Mouse (Mus musculus) kidney, postnatal 14 days (tissue): ENCODE data around the gene E4f1.
"Not testable (repeated sequence)": the region's sequence is repeated elsewhere in the genome, so short reads cannot be mapped to it uniquely, and the experiment has no call there.

Experiments
- DNase-seq: peaks from one replicate; pipeline ENCODE4 v3.0.0; 2022; ENCODE audit warnings: mixed read lengths

Gene E4f1

DNA sequence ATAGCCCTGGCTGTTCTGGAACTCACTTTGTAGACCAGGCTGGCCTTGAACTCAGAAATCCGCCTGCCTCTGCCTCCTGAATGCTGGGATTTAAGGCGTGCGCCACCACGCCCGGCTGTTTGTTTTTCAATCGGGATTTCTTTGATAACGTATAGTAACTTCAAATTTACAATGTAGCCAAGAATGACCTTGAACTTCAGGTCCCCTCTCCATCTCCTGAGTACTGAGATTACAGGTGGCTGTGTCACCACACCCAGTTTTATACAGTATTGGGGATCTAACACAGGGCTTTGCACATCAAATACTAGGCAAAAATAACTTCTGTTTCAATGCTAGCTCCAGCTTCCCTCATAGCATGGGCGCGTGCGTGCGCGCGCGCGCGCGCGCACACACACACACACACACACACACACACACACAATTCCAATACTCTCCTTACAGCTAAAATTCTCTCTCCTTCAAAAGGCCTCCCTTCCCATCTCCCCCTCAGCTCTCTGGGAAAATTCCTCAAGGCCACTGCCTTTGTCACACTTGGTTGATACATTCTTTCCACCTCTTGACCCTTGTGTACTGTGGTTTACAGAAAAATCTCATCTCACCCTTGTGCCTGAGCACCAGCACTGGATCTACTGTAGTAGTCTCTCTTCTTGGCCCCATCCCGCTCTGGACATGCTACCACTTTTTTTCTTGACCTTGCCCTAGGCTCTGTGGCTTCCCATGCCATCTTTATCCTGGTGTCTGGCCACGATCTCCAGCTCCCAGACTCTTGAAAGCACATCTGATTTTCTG, 11.1 kb upstream of the E4f1 start:
- no peak for DNase-seq

DNA sequence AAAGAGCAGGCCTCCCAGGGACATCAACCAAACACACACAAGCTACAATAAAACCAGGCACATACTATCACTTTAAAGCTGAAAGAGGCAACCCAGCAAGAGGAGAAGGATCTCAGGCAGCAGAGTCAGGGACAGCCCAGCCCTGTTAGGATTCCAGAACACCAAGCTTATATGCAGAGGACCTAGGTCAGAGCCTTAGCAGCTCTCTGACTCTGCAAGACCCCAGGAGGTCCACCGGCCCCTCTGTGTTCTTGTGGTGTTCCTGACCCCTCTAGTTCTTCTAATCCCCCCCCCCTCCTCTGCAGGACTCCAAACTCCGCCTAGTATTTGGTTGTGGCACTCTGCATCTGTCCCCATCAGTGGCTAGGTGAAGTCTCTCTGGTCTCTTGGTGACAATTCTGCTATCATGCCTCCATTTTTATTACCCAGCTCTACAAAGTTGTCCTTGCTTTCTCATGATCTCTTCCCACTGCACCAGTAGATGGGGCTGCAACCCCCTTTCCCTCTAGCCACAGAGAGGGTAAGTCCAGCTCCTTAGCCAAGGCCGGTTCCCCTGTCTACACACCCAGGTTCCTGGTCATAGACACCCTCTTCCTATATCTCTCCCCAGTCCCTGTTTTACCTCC, 10.2 kb upstream of the E4f1 start:
- no peak for DNase-seq

GRCm38 (mm10) chr17:24479431-24479830, 9.3 kb upstream of the E4f1 start:
- no peak for DNase-seq

DNA sequence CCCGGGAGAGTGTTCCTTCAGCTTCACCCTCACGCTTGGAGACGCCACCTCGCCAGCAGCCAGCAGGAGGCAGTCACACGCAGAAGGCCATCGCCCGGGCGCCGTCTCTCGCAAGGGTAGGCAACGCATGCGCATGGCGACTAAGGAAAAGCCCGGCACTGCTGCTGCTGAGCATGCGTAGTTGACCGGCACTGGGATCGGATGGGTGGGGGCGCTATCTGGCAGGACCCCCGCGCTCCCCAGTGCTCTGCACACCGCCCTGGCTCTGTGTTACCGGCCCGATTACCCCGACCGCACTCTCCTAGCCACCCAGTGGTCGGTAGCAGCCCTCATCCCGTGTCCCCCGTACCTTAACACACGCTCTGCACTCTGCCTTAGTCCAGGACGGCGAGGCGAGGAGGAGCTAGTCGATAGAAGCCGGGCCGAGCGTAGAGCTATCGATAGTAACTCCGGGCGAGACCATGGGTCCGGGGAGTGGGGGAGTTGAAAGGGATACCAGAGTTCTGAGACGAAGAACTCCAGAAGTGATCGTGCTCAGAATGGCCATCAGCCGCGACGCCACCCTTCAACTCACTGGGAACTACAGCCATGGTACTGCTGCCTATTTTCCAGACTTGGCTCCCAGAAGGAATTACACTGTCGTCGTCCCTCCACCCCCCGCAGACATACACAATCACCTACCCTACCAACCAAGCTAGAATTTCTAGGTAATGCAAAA, 8.7 kb upstream of the E4f1 start, which contains the start of gene Mlst8:
Gene Mlst8 (minus strand): TSS at position 416 of the 718 bp plus-strand sequence.
- DNase-seq = peak; percentile 97

- peak; percentile 33 for DNase-seq
These were observed 8.0 kb upstream of the E4f1 start for GRCm38 (mm10) chr17:24477985-24478600.

- no peak for DNase-seq
These were observed 7.2 kb upstream of the E4f1 start for GRCm38 (mm10) chr17:24477053-24477984.

DNA sequence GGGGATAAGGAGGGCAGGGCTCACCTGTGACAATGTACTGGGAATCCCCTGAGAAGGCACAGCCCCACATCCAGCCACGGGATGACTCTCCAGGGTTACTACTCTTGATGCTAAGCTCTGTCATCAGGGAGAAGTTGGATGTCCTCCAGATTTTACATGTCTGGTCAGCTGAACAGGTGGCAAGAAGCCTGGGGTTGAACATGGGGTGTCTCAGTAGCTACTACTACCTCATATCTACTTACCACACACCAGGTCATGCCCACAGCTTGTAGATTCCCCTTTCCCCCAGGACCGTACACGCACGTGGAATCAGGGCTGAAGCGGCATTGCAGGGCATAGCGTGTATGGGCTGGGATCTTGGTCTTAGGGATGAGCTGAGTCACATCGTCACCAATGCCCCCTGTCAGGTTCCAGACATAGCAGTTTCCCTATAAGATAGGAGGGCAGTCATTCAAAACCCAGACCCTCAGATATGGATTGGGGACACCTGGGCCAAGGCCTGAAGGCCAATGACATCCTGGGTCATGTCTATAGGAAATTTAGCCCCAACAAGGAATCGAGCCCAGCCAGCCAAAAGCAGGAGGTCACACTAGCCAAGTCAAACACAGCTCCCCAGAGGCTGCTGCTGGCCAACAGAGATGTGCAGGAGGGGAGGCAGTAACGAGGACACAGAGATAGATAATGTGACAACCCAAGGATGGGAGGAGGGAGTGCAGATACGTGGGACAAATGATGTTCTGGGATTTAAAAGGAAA, 6.1 kb upstream of the E4f1 start:
- no peak for DNase-seq

- no peak for DNase-seq
These were observed 5.5 kb upstream of the E4f1 start for GRCm38 (mm10) chr17:24475586-24475985.

GRCm38 (mm10) chr17:24474557-24474956, 4.4 kb upstream of the E4f1 start:
- no peak for DNase-seq

- DNase-seq = no peak
These were observed 3.6 kb upstream of the E4f1 start, which contains the start of gene Bricd5 for GRCm38 (mm10) chr17:24473612-24474275. Gene Bricd5, plus strand, starts transcription at chr17:24473884.

DNA sequence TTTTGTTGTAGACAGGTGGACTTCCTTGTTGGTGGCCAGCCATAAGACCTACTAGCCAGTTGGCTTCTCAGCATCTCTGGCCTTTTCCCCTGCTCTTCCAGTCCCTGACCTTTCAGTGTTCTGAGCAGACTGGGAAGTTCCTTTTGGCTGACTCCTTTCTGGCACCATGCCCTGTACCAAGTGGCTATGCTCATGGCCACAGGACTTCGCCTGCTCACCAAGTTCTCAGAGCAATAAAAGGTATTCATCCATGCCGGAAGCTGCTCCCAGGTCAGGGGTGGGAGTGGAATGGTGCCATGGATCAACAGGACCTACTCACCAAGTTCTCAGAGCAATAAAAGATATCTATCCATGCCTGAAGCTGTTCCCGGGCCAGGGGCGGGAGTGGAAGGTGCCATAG, 2.4 kb upstream of the E4f1 start:
- peak; percentile 90 for DNase-seq

DNA sequence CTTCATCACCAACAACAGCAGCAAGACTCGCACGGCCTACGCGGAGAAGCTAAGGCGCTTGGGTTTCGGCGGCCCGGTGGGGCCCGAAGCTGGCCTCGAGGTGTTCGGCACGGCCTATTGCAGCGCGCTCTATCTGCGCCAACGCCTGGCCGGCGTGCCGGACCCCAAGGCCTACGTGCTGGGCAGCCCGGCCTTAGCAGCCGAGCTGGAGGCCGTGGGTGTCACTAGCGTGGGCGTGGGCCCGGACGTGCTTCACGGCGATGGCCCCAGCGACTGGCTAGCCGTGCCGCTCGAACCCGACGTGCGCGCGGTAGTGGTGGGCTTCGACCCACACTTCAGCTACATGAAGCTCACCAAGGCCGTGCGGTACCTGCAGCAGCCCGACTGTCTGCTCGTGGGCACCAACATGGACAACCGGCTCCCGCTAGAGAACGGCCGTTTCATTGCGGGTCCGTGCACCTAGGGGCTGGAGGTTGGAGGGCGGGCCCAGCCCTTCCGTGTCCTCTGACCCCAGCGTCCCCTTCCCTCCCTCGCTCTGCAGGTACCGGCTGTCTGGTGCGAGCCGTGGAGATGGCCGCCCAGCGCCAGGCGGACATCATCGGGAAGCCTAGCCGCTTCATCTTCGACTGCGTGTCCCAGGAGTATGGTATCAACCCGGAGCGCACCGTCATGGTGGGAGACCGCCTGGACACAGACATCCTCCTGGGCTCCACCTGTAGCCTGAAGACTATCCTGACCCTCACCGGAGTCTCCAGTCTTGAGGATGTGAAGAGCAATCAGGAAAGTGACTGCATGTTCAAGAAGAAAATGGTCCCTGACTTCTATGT, 801 bp upstream of the E4f1 start:
- DNase-seq = peak; percentile 54

DNA sequence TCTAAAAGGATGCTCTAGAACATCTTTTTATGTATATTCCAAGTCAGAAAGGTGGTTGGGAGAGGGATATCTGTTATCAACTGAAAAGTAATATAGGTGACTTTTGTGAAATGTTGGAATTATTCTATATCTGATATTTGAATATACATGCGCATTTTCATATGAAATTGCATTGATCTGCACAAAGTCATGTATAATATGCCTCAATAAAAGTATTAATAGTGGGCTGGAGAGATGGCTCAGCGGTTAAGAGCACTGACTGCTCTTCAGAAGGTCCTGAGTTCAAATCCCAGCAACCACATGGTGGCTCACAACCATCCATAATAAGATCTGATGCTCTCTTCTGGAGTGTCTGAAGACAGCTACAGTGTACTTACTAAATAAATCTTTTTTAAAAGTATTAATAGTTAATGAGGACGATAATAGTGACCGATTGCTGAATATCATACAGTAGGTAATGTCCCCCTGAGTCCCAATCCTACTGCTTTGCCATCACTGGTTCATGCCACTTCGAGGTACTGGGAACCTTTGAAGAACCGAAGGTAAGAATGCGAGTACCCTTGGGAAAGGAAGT, 690 bp downstream of the E4f1 start:
- no peak for DNase-seq

- DNase-seq = no peak
These were observed 1.4 kb downstream of the E4f1 start for GRCm38 (mm10) chr17:24468636-24469246.

DNA sequence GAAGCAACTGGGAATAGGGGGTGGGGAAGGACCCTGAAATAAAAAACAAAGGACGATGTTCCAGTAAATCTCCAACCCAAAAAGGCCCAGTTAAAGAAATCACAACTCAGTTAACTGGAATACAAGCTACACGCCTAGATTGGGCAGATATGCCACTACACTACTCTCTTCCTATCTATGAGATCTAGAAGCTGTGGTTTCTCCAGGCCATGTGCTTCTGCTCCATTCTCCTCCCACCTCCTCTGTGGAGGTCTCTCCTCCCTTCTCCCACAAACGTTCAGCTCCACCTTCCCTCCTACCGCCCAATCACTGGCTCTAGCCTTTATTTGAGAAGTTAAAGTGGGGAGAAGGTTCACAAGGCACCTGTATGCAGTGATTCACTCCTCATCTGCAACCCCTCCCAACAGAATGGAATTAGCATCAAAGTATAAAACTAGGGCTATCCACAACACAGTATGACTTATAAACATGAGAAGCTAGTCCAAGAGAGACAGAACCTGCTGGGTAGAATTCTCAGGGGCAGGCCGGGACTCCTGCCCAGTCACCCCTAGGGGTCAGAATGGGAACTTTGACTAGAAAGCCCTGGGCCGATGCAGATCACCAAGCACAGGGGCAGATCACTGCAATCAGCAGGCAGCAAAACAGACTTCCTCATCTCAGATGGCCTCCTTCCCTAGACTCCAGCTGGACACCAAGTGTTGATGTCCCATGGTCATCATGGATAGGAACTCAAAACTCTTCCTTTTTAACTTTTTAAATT, 6.6 kb downstream of the E4f1 start:
- DNase-seq = no peak

DNA sequence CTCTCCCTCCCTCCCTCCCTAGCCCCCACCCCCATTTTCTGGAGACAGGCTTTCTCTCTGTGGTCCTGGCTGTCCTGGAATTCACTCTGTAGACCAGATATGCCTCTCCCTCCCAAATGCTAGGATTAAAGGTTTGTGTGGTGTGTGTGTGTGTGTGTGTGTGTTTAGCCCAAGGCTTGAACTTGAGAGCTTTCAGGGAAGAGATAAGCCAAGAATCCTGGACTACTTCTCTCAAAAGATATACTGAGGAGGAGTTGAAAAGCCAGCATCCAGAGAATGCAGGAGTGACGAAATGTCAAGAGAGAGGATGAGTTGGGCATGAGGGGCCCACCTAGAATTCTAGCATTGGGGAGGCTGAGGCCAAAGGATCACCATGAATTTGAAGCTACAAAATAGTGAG, 7.2 kb downstream of the E4f1 start:
- DNase-seq = no peak

DNA sequence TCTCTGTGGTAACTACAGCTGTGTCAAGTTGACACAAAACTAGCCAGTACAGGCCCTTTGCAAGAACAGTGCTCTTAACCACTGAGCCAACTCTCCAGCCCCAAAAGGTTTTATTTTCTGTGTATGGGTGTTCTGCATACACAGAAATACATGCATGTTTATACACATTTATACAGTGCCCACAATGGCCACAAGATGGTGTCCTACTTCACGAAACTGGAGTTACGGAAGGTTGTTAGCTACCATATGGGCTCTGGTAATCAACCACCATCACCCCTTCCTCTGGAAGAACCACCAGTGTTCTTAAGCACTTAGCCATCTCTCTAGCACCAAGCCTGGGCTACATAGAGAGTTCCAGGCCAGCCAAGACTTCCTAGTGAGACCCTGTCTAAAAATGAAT, 8.5 kb downstream of the E4f1 start:
- no peak for DNase-seq

- not testable (repeated sequence) for DNase-seq
These were observed 14.4 kb downstream of the E4f1 start for GRCm38 (mm10) chr17:24455523-24456206.
